Mouse (Mus musculus): ENCODE data around the gene Hes3. TPM values are rescaled to one million over a fixed set of nuclear protein-coding genes. Genes with fewer than 3 reads are reported as not detected.
A peak's percentile ranks its signal among the peaks of the same experiment; 100 is the strongest.

Hes3 gene
- polyA plus RNA-seq, 1 experiment from 2014 or later, result not detected

DNA sequence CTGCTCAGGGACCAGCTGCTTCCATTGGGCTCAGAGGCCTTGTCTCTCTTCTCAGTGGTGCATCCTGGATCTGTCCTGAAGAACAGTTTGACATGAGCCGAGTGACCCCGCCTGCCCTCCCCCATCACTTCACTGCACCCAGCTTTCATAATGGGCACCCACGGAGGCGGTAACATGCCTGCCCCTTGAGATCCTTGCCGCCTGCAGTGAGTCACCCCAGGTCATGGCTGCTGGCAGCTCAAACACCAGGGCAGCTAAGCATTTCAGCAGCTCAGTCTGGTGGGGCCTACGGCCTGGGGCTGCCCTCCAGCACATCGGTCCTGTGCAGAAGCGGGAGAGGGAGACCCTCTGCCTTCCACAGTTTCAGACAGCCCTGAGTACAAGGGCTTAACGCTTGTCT lies 16.1 kb upstream of the Hes3 start:
- no peak for TF ChIP-seq CTCF (IDR thresholded peaks at IDR 0.05; ENCODE audit: low read depth)
- WGBS, result 78% methylated on average over 9 of the region's 9 CpGs
- no peak for DNase-seq (ENCODE audit: low spot score)

DNA sequence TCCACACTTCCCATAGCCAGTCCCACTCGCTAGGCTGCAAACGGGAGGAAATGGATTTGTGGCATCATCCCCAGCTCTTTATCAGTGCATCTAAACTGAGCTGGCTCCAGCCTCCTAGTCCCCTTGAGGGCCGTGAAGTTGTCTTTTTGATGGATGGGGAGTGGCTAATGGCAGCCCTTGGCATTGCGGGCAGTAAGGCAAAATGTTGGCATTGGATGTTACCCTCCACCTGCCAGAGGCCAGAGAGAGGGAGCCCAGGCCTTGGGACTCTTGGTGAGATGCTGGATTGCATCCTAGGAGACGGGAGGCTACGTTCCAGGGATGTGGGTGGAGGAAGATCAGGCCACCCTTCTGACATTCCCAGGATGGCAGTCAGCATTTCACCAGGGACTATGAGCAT lies 14.5 kb upstream of the Hes3 start:
- no peak for TF ChIP-seq CTCF (IDR thresholded peaks at IDR 0.05; ENCODE audit: low read depth)
- no peak overlapping the region for H3K4me2 ChIP-seq (ENCODE audit: low read length)
- no peak overlapping the region for H3K9ac ChIP-seq (ENCODE audit: low read depth, low read length)
- 62% methylated on average over 6 of the region's 6 CpGs for WGBS
- ATAC-seq (replicated peaks; ENCODE audit: low FRiP score, low read depth), result no peak
- no peak for DNase-seq (ENCODE audit: low spot score)
- no peaks in the 10 kb centered on the region for H3K27me3 ChIP-seq (ENCODE audit: insufficient read depth, low read length)
- H3K4me1 ChIP-seq (replicated peaks; ENCODE audit: insufficient read depth, low read length), result no peaks in the 10 kb centered on the region
- H3K4me3 ChIP-seq (replicated peaks; ENCODE audit: low read depth, low read length), result no peak overlapping the region
- peaks cover 16% of the 10 kb centered on the region; the same call in 1 of the 2 replicates for H3K36me3 ChIP-seq (ENCODE audit: insufficient read depth, low read length)
- no peaks in the 10 kb centered on the region for H3K9me3 ChIP-seq (replicated peaks; ENCODE audit: low read length)
- H3K27ac ChIP-seq, result no peak overlapping the region

More for the DNA sequence above, 16.1 kb upstream of the Hes3 start:
- Histone ChIP-seq H3K4me1 (replicated peaks; ENCODE audit: insufficient read depth, low read length) (peaks cover 5% of the 10 kb centered on the region), H3K4me2 (ENCODE audit: low read length) (no peak overlapping the region), H3K27ac (no peak overlapping the region), H3K4me3 (replicated peaks; ENCODE audit: low read depth, low read length) (no peak overlapping the region), H3K9ac (ENCODE audit: low read depth, low read length) (no peak overlapping the region), H3K36me3 (ENCODE audit: insufficient read depth, low read length) (peaks cover 11% of the 10 kb centered on the region; the same call in 1 of the 2 replicates), H3K27me3 (ENCODE audit: insufficient read depth, low read length) (peaks cover 8% of the 10 kb centered on the region), H3K9me3 (replicated peaks; ENCODE audit: low read length) (no peaks in the 10 kb centered on the region)
- no peak for ATAC-seq (replicated peaks; ENCODE audit: low FRiP score, low read depth)

DNA sequence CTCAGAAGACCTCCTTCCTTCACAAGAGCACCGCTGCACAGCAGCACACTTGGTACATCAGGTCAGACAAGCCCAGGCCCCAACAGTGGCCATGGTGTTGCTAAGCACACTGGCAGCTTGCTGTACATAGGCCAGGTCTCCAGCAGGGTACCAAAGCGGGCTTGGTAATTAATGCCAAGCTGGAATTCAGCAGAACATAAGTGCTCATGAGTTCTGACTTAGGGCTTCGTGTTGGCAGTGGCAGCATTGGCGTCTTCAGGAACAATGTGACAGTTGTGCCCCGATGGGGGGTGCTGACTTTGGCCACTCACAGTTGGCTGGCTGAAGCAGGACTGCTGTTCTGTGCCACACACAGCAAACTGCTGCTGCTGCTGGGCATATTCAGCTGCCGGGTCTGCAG lies 13.2 kb upstream of the Hes3 start:
- H3K4me3 ChIP-seq (replicated peaks; ENCODE audit: low read depth, low read length), result no peak overlapping the region
- H3K9me3 ChIP-seq (replicated peaks; ENCODE audit: low read length), result no peaks in the 10 kb centered on the region
- no peak overlapping the region for H3K9ac ChIP-seq (ENCODE audit: low read depth, low read length)
- no peak for DNase-seq (ENCODE audit: low spot score)
- H3K27me3 ChIP-seq (ENCODE audit: insufficient read depth, low read length), result no peaks in the 10 kb centered on the region
- no peak for TF ChIP-seq CTCF (IDR thresholded peaks at IDR 0.05; ENCODE audit: low read depth)
- H3K27ac ChIP-seq, result no peak overlapping the region
- H3K4me1 ChIP-seq (replicated peaks; ENCODE audit: insufficient read depth, low read length), result 0 out of 2 replicates have a peak, but pooled peaks cover 4% of the 10 kb centered on the region
- H3K36me3 ChIP-seq (ENCODE audit: insufficient read depth, low read length), result peaks cover 21% of the 10 kb centered on the region; the same call in 1 of the 2 replicates
- no peak for ATAC-seq (replicated peaks; ENCODE audit: low FRiP score, low read depth)
- H3K4me2 ChIP-seq (ENCODE audit: low read length), result no peak overlapping the region
- 94% methylated on average over 6 of the region's 6 CpGs for WGBS

DNA sequence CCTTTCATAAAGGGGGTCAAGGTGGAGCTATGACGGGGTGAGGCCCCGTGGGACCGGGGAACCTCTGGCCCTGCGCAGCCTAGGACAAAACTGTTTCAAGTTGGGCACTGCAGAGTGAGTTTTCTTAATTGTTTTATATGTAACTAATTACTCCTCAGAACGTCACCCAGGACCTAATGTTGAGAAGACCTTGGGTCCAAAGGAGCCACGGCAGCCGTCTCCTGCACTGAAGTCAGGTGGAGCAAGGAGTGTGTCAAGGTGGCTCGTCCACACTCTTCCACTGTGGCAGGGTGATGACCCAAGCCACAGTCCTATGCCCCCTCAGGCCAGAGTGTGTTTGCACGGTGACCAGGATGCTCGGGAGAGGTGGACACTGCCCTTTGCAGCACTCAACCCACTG lies 11.7 kb upstream of the Hes3 start:
- Histone ChIP-seq H3K9ac (ENCODE audit: low read depth, low read length) (no peak overlapping the region), H3K4me2 (ENCODE audit: low read length) (no peak overlapping the region), H3K36me3 (ENCODE audit: insufficient read depth, low read length) (peaks cover 21% of the 10 kb centered on the region; the same call in 1 of the 2 replicates), H3K27ac (no peak overlapping the region), H3K4me1 (replicated peaks; ENCODE audit: insufficient read depth, low read length) (peaks cover 8% of the 10 kb centered on the region), H3K27me3 (ENCODE audit: insufficient read depth, low read length) (no peaks in the 10 kb centered on the region), H3K9me3 (replicated peaks; ENCODE audit: low read length) (no peaks in the 10 kb centered on the region), H3K4me3 (replicated peaks; ENCODE audit: low read depth, low read length) (no peak overlapping the region)
- no peak for TF ChIP-seq CTCF (IDR thresholded peaks at IDR 0.05; ENCODE audit: low read depth)
- 73% methylated on average over 10 of the region's 10 CpGs for WGBS
- DNase-seq (ENCODE audit: low spot score) (no peak), ATAC-seq (replicated peaks; ENCODE audit: low FRiP score, low read depth) (peak; percentile 77)

DNA sequence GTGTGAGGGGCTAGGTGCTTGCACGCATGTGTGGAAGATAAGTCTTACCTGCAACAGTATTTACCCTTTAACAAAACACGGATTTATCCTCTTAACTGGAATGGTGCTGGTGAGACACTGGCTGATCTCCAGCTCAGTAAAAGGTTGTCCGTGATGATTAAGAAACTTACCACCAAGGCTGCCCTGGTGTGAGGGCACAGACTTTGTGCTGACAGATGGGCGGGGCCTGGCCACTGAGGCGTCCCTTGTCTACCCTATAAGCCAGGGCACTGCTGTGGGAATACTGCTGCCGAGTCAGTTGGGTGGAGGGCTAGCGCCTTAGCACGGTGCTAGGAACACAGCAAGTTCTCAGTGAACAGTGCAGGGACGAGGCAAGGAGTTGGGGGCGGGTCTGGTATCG lies 10.6 kb upstream of the Hes3 start:
- Histone ChIP-seq H3K27ac (no peak overlapping the region; the same call in 1 of the 2 replicates), H3K4me3 (replicated peaks; ENCODE audit: low read depth, low read length) (no peak overlapping the region), H3K27me3 (ENCODE audit: insufficient read depth, low read length) (no peaks in the 10 kb centered on the region), H3K9ac (ENCODE audit: low read depth, low read length) (no peak overlapping the region), H3K9me3 (replicated peaks; ENCODE audit: low read length) (no peaks in the 10 kb centered on the region), H3K4me1 (replicated peaks; ENCODE audit: insufficient read depth, low read length) (peaks cover 14% of the 10 kb centered on the region), H3K4me2 (ENCODE audit: low read length) (no peak overlapping the region), H3K36me3 (ENCODE audit: insufficient read depth, low read length) (peaks cover 21% of the 10 kb centered on the region; the same call in 1 of the 2 replicates)
- DNase-seq (ENCODE audit: low spot score), result no peak
- WGBS, result 64% methylated on average over 11 of the region's 11 CpGs
- no peak for ATAC-seq (replicated peaks; ENCODE audit: low FRiP score, low read depth)
- TF ChIP-seq CTCF (IDR thresholded peaks at IDR 0.05; ENCODE audit: low read depth), result no peak

DNA sequence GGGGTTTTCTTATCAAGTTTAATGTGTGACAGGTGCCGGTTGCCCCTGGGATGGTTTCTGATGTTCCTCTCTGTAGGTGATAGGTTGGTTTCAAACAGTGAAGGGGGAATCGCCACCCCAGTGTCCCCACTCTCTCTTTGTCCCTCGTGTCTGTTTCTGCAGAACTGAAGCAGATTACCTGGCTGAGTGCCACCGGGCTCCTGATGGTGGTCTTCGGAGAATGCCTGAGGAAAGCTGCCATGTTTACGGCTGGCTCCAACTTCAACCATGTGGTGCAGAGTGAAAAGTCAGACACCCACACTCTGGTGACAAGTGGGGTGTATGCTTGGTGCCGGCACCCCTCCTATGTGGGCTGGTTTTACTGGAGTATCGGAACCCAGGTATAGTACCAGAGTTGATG lies 8.9 kb upstream of the Hes3 start:
- no peak overlapping the region for H3K27ac ChIP-seq
- WGBS, result 91% methylated on average over 8 of the region's 8 CpGs
- no peak for TF ChIP-seq CTCF (IDR thresholded peaks at IDR 0.05; ENCODE audit: low read depth)
- H3K27me3 ChIP-seq (ENCODE audit: insufficient read depth, low read length), result no peaks in the 10 kb centered on the region
- peaks cover 16% of the 10 kb centered on the region for H3K4me1 ChIP-seq (replicated peaks; ENCODE audit: insufficient read depth, low read length)
- no peaks in the 10 kb centered on the region for H3K9me3 ChIP-seq (replicated peaks; ENCODE audit: low read length)
- H3K9ac ChIP-seq (ENCODE audit: low read depth, low read length), result no peak overlapping the region
- H3K36me3 ChIP-seq (ENCODE audit: insufficient read depth, low read length), result peaks cover 21% of the 10 kb centered on the region; the same call in 1 of the 2 replicates
- DNase-seq (ENCODE audit: low spot score) (no peak), ATAC-seq (replicated peaks; ENCODE audit: low FRiP score, low read depth) (no peak)
- no peak overlapping the region for H3K4me2 ChIP-seq (ENCODE audit: low read length)
- H3K4me3 ChIP-seq (replicated peaks; ENCODE audit: low read depth, low read length), result no peak overlapping the region

DNA sequence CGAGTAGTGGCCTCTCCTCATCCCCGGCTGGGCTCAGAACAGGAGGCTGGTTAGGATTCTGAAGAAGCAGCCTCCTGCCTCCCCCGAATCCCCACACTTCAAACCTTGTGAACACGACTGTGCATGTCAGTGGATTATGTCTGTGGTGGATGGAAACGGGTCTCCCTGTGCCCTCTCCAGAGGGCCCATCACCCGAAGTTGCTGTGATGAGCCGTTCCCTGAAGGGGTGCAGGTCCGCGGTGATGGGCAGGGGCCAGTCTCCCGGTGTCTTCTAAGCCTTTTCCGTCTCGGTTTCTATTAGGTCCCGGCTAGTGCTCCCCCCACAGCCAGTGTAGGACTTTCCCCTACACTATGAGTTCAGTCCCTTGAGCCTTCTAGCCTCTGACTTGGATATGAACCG lies 7.4 kb upstream of the Hes3 start:
- H3K4me1 ChIP-seq (replicated peaks; ENCODE audit: insufficient read depth, low read length), result peaks cover 16% of the 10 kb centered on the region
- peak overlapping the region; percentile 35; the same call in 1 of the 2 replicates for H3K9ac ChIP-seq (ENCODE audit: low read depth, low read length)
- 0 out of 2 replicates have a peak overlapping the region, but pooled peaks have one; percentile 97 for H3K4me2 ChIP-seq (ENCODE audit: low read length)
- no peak overlapping the region for H3K27ac ChIP-seq
- no peaks in the 10 kb centered on the region for H3K27me3 ChIP-seq (ENCODE audit: insufficient read depth, low read length)
- DNase-seq (ENCODE audit: low spot score) (no peak), ATAC-seq (replicated peaks; ENCODE audit: low FRiP score, low read depth) (no peak)
- no peaks in the 10 kb centered on the region for H3K9me3 ChIP-seq (replicated peaks; ENCODE audit: low read length)
- H3K4me3 ChIP-seq (replicated peaks; ENCODE audit: low read depth, low read length), result no peak overlapping the region
- no peak for TF ChIP-seq CTCF (IDR thresholded peaks at IDR 0.05; ENCODE audit: low read depth)
- 87% methylated on average over 14 of the region's 14 CpGs for WGBS
- H3K36me3 ChIP-seq (ENCODE audit: insufficient read depth, low read length), result peaks cover 14% of the 10 kb centered on the region; the same call in 1 of the 2 replicates
